Mouse (Mus musculus) left cerebral cortex, adult 11 months (tissue): ENCODE results near the gene Pabpc1l.
"Not testable (repeated sequence)": the region's sequence is repeated elsewhere in the genome, so short reads cannot be mapped to it uniquely, and the experiment has no call there.

ENCODE experiments used
- DNase-seq: peaks from one replicate; pipeline ENCODE4 v3.0.0; 2022; ENCODE audit warnings: low spot score

Pabpc1l gene

DNA sequence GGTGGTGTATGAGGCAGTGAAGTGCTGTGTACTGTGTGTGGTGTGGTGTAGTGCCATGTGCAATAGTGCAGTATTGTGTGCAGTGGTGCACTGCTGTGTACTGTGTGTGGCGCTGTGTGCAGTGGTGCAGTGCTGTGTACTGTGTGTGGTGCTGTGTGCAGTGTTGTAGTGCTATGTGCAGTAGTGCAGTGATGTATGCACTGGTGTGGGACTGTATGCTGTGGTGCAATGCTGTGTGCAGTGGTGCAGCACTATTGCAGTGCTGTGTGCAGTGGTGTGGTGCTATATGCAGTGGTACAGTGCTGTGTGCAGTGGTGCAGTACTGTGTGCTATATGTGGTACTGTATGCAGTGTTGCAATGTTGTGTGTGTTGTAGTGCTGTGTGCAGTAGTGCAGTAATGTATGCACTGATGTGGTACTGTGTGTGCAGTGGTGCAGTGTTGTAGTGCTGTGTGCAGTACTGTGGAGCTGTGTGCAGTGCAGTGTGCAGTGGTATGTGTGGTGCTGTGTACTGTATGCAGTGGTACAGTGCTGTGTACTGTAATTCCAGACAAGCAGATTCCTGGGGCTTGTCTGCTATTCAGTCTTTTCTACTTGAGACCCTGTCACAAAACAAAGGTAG is 13.3 kb downstream of the Pabpc1l start:
- DNase-seq = no peak

DNA sequence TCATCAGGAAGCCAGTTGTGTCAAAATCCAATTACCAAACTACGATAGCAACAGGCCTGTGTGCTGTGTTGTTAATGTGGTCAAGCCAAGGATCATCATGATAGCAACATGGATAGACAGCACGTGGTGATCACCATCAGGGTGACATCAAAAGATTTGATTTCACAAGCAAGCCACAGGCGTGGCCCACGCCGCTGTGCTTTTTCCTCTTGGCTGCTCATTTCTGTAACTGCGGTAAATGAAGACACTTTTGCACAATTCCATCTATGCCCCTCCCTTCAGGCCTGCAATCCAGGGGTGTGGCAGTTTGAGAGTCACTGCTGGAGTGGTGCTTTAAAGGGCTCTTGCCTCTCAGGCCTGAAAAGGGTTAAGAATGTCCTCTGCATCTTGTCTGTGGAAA is 15.7 kb downstream of the Pabpc1l start:
- no peak for DNase-seq

DNA sequence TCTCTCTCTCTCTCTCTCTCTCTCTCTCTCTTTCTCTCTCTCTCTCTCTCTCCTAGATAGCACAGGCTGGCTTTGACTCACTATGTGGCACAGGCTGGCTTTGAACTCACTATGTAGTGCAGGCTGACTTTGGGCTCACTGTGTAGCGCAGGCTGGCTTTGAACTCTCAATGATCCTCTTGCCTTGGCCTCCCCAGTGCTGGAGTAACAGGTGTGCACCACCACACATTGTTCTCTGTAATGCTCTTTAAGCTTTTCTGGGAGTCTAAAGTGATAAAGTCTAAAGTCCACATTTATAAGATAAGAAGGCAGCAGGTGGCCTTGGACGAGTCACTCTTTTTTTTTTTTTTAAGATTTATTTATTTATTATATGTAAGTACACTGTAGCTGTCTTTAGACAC is 16.3 kb downstream of the Pabpc1l start:
- DNase-seq = no peak

DNA sequence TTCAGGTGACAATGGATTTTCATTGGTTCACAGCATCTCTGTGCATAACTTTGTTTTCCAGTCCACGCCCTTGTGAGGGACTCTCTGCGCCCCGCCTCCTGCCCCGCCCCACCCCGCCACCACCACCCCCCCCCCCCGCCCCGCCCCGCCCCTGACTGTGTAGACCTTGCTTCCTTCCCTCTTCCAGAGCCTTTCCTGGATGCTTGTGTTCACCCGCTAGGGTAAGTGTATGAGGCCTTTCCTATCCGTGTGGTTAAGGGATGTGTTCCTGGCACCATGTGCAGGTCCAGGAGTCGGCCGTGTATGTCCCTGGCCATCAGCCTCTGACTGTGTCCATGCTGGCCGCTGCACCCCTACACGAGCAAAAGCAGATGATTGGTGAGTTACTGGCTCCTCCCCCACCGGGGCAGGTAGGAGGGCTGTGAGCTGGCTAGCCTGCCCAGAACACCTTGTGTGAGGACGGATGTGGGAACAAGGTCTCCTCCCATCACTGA is 22.0 kb downstream of the Pabpc1l start:
- no peak for DNase-seq

DNA sequence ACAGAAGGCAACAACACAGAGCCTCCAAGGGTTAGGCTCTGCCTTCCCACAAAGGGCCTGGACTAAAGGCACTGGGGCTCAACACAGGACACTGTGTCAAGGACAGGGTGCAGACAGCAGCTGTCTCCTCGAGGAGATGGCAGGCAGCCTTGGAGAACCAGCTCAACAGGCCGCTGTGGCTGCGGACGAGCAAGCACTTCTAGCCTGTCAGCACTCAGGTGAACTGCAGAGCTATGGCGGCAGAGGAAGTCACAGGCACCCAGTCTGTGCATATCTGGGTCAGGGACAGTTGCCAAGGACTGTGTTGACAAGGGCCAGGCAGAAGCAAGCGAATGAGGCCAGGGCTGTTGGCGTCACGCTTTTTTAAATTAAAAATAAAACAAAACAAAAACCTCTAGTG is 28.5 kb downstream of the Pabpc1l start:
- DNase-seq = no peak

DNA sequence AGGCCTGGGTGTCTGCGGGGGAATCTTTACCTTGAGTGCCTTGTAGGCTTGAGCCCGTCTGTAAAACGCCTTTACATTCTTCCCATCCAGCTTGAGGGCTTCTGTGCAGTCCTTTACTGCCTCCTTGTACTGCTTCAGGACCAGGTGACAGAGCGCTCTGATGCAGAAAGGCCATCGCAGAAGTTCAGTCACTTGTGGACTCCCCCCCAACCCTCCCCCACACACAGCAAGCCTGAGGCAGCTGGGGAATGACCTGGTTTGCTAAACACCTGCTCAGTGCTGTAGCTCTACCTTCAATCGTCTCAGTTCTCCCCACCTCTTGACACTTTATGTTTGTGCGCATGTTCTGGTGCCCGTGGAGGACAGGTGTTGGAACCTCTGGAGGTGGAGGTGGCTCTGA is 29.4 kb downstream of the Pabpc1l start:
- DNase-seq = no peak

DNA sequence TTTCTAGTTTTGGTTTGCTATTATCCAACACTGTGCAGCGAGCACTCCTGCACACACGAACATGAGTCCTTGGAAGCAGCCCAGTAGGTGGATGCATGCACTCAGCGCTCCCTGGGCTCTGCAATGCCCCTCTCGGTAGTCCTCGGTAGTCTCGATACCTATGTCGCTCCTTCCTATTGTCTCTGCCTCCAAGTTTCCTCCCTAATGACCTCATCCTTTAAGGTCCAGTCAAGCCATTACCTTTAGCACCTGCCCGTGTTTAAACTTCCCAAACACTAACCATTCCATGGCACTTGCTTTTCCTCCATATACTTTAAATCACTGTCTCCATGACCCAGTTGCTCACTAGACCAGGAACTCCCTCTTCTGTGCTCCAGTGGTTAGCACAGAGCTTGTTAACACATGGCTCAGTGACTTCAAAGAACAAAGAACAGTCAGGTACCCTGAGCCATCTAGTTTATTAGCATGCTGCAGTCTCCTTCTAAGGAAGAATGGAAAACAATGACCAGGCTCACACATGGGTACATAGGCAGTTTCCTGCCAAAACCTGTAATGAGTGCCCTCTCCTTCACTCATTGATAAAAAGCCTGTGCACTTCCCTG is 34.5 kb downstream of the Pabpc1l start:
- no peak for DNase-seq

DNA sequence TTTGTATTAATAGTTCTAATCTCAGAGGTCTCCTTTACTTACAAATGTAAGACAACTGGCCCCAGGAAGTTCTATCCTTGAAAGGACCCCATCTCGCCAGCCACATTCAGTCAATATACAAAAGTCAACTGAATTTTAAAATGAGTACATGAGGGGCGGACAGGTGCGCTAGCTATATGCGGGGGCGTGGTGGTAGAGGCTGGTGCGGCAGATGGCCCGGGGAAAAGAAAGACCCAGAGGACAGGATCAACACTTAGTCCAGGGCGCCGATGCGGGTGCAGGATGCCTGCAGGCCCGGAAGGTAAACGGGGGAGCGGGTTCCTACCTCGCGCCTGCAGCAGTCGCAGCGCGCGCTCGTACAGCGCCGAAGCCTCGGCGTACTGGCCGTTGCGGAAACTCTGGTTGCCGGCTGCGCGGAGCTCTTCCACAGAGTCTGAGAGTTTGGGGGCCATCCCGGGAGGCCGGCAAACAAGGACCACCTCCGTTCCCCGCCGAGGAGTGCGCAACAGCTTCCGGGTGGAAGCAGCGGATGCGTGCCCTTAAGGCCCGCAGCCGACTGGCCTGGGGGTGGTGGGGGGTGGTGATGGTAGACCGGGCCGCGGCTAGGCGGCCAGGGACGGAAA is 45.0 kb downstream of the Pabpc1l start, which contains the start of gene Stk4:
Gene Stk4, plus strand, starts transcription at position 181 of the 623 bp plus-strand sequence.
- peak; percentile 44 for DNase-seq

DNA sequence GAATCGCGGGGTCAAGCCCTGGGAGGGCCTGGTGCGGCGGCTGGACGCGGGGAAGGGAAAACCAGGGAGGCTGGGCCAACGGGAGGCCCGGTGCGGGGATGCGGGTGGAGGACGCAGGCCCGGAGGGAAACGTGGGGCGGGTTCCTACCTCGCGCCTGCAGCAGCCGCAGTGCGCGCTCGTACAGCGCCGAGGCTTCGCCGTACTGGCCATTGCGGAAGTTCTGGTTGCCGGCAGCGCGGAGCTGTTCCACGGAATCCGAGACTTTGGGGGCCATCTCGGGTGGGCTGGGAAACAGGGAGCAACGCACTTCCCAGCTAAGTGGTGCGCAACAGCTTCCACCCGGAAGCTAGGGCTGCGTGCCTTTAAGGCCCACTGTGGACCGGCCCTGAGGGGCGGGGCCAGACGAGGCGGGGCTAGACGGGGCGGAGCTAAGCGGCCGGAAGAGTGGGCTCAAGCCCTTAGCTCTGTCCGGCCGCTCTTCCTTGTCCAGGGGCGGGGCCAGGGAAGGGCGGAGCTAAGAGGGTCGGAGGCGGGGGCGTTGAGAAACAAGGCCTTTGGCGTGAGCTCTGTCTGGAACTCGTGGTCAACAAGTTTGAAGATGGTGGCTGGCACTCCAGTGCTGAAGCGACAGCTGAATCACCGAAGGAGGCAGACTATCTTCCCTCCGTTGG is 45.7 kb downstream of the Pabpc1l start, which contains the start of gene Tomm34:
Gene Tomm34, minus strand, starts transcription at position 405 of the 672 bp plus-strand sequence.
- peak; percentile 72 for DNase-seq

DNA sequence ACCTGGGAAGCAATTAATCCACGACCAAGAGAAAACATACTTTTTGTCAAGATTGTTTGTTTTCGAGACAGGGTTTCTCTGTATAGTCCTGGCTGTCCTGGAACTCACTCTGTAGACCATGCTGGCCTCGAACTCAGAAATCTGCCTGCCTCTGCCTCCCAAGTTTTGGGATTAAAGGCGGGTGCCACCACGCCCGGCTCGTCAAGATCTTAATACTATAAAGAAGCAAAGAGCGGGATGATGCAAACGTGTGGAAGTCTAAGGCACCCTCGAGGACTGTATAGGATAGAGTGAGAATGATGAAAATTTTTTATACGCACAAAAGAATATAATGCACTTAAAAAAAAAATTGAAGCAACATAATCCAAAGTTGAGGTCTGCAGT is 46.2 kb downstream of the Pabpc1l start:
- DNase-seq = not testable (repeated sequence)

DNA sequence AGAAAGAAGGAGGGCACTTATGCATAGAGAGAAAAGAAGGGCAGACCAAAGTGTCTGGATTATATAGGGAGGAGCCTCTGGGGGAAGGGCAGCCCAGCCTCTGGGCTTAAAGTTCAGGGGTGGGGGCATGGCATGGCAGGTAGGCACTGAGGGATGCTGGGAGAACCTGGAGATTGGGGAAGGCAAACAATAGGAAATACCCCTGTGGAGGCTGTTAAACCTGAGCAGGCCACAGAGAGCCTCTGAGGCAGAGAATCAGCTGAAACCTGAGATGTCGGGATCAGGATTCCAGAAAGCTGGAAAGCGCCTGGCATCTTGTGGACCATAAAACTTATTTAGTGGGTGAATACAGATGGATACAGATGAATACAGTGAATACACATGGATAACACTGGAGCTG is 46.9 kb downstream of the Pabpc1l start:
- DNase-seq = no peak

DNA sequence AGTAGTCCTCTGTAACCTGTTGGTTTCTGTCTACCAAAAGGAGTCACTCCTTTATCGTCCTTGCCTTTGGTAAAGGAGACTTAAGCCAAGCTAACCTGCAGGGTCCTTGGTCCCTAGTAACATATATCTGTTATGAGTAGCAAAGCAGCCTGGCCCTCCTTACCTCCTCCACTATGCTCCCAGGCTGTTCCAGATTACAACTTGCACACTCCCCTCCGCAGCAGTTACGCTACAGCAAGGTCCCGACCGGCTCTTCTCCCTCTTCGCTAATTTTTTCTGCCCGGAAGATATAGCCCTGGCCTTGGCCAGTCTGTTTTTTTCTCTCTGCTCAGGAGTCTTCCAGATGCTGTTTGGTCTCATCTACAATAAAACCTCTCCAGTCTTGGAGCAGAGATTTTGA is 47.9 kb downstream of the Pabpc1l start:
- no peak for DNase-seq

DNA sequence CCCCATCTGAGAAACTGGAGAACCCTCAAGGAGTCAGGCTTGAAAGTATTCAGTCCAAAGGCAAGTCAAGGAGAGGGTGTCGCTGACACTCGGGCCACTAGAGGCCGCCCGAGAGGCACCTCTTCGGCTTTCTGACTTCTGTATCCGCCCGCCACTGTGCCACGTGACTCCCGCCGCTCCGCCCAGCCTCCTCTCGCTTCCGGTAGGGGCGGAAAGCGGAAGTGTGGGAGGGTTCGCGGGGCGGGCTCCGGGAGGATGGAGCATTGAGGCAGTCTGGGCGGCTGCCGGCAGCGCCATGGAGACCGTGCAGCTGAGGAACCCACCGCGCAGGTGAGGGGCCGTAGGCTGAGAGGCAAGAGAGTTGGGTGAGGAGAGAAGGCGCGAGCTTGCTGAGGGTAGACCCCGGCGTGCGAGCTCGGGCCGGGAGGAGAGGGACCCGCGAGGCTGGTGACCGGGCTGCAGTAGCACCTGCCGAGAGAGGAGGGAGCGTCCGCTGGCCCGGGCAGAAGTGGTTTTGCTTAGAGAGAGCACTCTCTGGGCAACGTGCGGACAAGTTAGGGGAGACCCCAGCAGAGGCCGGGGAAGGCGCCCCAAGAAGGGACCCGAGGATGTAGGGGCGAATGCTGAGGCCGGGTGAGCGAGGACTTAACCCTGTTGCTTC is 48.8 kb downstream of the Pabpc1l start:
- DNase-seq = peak; percentile 94

DNA sequence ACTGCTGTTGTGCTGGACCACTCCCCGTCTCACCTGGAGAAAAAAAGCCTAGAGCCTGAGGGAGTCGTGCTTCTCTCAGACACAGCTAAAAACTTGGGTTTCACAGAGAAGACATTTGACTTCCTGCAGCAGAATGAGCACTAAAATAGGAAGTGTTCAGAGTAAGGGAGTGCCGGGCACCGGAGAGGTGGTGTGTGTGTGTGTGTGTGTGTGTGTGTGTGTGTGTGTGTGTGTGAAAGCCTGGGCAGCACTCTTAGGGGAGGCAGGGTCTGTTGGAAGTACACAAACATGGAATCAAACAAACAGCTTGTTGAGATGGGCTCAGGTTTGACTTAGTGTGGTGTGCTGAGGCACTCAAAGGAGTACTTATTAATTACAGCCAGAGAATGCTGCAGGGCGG is 49.8 kb downstream of the Pabpc1l start:
- DNase-seq = no peak

DNA sequence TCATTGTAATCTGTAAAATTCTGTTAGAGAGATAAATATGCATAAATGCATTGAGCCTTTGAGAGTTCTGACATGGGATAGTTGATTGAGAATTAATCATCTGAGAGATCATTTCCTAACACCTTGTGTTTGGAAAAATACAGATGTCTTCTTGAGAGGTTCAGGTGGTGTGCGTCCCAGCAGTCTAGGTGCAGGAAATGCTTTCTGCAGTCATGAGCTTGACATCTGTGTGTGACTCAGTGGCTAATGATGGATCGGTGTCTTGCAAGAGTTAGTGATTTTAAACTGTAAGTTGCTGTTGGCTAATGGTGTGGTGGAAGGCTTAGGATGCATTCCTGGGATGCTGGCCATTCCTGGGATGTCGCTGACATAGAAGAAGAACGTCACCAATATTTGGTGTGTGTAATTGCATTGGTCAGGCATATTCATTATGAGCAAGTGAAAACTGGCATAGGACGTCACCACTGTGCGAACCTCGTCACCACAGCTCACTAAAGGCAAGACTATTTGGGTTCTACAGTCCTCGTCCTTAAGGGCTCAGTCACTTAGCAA is 51.7 kb downstream of the Pabpc1l start:
- no peak for DNase-seq

DNA sequence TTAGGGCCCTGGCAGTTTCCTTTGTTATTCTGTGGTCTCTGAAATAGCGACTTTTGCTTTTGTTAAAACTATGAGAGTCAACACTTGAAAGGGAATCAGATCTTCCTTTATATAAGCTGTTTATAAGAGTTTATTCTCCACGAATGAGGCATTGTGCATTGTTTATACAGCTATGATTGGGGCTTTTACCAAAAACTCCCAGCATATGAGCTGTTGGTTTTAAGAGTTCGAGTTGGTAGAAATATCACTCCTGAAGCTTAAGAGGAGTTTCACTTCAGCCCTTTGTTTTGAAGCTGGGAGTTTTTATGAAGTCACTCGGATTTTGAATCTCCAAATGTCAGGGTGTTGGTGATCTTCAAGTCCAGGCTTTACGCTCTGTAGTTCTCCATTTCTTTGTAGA is 52.6 kb downstream of the Pabpc1l start:
- no peak for DNase-seq

DNA sequence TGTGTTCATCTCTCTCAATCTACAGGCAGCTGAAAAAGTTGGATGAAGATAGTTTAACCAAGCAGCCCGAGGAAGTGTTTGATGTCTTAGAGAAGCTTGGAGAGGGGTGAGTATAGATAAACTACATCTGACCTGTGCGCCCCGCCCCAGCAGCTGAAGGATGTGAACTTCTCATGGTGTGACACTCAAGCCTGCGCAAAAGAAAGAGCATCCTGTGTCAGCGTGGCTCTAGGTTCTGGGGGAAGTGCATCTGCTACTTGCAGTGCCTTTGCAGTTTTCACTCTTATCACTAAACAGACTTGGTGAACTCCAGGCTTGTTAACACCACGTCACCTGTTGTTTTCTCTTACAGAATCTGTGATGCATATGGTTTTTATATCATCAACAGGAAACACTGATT is 54.2 kb downstream of the Pabpc1l start:
- no peak for DNase-seq

DNA sequence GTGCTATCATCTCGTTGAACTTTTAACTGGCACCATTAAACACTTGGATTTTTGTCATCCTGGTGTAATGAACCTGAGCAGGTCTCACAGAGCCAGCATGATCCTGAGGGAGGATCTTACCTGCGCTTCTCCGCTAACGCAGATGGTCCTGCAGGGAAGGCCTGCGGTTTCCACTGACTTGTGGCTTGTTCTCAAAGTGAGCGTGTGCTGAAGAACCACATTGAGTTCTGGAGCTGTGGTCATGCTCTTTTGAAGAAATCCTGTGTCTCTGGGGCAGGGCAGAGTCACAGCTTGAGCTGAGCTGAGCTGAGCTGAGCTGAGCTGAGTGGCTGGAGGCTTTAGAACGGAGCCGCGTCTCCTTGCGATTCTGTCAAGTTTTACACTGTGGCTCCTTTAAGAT is 56.3 kb downstream of the Pabpc1l start:
- no peak for DNase-seq

DNA sequence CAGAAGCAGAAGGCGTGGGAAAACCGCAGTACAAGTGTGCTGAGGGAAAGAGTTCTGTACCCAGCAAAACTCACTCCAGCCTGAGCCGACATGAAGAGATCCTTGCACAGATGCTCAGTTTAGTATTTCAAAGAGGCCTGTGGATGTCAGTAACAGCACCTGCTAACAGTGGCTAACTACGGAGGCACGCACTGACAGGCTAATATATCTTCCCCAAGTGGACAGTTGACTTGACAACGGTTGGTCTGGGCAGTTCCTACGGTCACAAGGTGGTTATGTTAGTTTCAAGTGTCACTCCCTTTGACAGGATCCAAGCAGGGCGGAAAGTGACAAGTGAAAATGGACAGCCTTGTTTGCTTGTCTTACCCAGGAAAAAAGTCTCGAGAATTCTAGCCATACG is 56.9 kb downstream of the Pabpc1l start:
- no peak for DNase-seq

DNA sequence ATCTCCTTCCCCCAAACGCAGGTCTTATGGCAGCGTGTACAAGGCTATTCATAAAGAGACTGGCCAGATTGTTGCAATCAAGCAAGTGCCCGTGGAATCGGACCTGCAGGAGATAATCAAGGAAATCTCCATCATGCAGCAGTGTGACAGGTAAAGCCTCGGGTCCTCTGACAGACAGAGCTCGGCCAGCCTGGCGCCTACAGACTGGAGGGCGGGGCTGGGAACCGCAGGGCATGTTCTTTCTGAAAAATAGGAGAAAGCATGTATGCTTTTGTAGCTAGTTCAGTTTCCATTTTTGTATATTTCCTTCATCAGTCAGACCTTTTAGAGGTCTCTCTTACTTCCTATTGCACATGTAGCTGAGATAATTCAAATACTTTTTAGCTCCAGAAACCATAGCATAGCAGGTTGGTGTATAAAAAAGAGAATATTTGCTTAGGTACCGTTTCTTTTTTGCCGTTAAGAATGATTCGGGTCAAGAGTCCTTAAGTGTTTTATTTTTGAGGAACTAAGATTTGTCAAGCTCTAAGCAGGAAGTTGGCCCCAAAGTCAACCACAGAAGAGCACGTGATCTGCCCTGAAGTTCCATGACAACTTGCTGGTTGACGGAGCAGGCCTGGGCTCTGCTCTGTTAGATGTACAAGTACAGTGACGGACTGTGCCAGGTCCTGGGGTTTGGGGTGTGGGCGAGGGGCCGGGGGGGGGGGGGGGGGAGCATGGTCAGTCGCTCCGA is 58.5 kb downstream of the Pabpc1l start:
- no peak for DNase-seq

DNA sequence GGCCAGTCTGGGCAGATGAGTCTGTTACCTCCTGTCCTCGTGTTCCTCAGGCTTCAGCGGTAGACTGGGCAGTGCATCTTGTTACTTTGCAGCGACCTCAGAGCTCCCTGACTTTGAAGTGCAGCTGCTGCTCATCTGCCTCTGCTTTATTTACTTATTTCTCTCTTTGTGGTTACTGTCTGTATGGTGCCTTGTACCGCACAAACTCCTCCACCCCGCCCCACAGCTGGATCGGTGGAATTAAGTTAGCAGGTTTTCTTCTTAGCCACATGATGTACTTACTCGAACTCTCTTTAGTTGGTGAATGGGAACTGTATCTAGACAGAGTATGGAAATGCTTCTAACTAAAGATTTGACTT is 59.1 kb downstream of the Pabpc1l start:
- no peak for DNase-seq
